Mouse (Mus musculus) cerebellum, adult 11 months (tissue): ENCODE measurements around the gene March9.
"Not testable (repeated sequence)": the region's sequence is repeated elsewhere in the genome, so short reads cannot be mapped to it uniquely, and the experiment has no call there.

Experiments
- DNase-seq: peaks from one replicate; pipeline ENCODE4 v3.0.0; 2022

March9 gene

GRCm38 (mm10) chr10:127079665-127080391, 19.8 kb upstream of the March9 start:
- peak; percentile 70 for DNase-seq

GRCm38 (mm10) chr10:127078677-127079575, 18.9 kb upstream of the March9 start:
- no peak for DNase-seq

DNA sequence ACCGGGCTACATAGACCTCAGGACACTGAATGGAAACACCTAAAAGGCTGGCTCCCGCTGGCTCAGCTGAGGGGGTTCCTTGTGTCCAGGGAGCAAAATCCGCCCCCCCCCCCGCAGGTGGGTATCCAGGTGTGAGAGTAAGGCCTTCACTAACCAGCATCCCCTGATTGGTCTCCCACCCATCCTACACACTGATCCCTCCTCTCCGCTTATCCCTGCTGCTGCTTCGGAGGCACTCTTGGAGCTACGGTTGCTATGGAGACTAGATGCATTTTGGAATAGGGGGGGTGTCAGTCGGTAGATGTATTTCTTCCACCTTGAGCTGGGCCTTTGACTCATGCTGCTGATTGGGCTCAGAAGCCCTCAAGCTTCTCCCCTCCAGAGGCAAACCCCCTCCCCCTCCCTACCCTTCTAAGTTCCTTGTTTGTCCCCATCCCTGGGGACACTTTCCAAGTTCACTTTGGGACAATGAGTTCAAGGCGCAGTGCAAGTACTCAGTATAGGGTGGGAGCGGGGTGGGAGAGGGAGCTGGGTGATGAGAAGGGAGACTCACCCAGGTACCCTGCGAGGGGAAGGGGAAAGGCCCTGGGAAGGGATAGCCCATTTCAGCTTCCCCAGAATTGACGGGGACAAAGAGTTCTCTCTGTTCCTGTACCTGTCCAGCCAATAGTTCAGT, 18.2 kb upstream of the March9 start:
- no peak for DNase-seq

- DNase-seq: no peak
Observed at GRCm38 (mm10) chr10:127077515-127077914, 17.5 kb upstream of the March9 start.

- no peak for DNase-seq
Observed at GRCm38 (mm10) chr10:127076082-127076481, 16.1 kb upstream of the March9 start.

- DNase-seq: no peak
Observed at GRCm38 (mm10) chr10:127075651-127076050, 15.7 kb upstream of the March9 start.

DNA sequence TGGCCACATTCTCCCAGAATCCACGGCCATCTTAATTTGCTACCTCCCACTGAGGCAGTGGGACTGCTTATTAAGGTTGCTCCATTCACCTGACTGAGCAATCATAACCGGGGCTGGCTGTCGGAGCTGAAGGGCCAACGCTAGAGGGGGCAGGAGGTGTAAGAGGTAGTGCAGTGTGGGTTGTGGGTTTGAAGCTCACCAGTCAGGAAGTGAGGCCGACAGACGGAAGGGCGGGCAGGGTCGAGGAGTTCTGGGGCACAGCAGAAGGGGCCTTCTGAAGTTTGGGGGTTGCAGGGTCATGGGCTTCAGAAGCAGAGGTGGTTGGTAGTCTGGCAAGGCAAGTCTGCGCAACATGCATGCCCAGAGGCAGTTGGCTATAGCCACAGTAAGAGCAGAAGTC, 15.1 kb upstream of the March9 start, which contains the start of gene Agap2:
Gene Agap2 (plus strand): TSS at position 205 of the 400 bp plus-strand sequence.
- DNase-seq: no peak

DNA sequence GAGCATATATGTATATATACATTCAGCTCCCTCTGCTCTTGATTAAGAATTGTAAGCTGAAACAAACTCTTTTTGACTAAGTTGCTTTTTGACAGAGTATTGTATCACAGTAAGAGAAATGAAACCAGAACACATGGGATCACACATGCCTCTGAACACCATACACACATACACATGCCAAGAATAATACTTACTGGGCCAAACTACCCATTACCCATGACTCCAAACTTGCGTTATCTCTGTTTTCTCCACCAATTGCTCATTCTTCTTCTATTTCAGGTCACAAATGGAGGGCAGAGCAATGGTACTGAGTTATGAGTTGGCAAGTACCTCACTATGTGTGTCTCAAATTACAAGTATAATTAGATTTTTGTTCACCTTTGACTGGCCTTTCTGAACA, 14.0 kb upstream of the March9 start:
- DNase-seq: no peak

DNA sequence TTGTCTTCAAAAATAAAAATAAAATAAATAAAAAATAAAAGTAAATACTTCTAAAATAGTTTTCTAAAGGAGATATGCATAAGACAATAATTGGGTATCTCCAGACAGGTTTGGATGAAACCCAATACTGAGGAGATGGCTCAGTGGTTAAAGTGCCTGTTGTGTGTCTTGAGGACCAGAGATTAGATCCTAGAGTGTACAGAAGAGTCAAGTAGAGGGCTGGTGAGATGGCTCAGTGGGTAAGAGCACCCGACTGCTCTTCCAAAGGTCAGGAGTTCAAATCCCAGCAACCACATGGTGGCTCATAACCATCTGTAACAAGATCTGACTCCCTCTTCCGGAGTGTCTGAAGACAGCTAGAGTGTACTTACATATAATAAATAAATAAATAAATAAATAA, 13.0 kb upstream of the March9 start:
- DNase-seq: not testable (repeated sequence)

GRCm38 (mm10) chr10:127072270-127072669, 12.3 kb upstream of the March9 start:
- DNase-seq: not testable (repeated sequence)

DNA sequence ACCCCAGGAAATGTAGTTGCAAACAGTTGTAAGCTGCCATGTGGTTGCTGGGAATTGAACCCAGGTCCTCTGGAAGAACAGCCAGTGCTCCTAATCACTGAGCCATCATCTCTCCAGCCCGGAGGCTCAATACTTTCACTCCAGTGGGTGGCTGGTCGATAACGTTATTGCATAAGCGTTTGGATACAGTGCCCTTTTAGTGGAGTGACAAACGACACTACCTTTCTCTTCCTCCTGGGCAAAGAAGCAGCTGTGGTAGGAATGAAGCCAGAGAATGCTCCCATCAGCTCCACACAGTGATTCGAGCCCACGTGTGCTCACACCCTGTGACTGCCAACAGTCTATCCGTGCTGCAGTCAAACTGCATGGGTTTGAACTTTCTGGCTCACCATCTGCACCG, 11.2 kb upstream of the March9 start:
- no peak for DNase-seq

GRCm38 (mm10) chr10:127070190-127071121, 10.5 kb upstream of the March9 start, which contains the start of gene Tspan31:
Gene Tspan31, minus strand, starts transcription at chr10:127070264.
- DNase-seq: peak; percentile 89

DNA sequence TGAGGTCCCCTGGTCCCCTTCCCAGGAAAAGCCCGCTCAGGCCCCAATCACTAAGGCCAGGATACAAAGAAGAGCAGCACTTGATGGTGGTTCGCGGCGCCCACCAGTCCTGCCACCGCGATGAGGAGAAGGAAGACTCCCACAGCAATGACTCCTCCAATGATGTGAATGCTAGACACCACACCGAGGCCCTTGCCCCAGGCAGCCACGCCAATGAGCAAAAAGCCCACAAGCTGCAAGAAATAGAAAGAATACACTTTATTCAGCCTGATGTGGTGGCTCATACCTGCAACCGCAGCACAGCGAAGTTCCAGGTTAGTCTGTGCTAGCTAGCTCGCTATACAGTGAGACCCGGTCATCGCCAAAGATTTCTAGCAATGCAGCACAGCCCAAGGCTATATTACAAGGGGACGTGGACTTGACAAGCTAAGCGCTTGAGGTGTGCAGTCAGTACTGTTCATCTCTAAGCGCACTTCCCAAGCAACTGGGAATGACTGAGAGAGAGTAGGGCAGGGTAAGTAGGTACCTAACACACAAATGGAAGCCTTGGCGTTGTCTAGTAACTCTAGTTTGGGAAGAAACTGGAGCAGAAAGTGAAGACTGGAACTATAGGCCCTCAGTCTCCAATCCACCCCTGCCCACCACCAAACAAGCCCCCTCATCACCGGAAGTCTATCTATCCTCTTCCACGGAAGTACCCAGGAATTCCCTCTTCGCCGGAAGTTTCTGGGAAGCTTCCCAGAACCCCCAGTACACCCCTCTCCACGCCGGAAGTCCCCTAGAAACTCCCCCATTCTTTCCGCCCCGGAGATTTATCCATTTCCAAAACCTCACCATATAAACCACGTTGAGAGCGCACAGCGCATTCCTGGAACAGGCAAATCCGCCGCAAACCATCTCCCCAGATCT, 9.6 kb upstream of the March9 start:
- DNase-seq: no peak

GRCm38 (mm10) chr10:127068360-127069038, 8.5 kb upstream of the March9 start:
- no peak for DNase-seq

DNA sequence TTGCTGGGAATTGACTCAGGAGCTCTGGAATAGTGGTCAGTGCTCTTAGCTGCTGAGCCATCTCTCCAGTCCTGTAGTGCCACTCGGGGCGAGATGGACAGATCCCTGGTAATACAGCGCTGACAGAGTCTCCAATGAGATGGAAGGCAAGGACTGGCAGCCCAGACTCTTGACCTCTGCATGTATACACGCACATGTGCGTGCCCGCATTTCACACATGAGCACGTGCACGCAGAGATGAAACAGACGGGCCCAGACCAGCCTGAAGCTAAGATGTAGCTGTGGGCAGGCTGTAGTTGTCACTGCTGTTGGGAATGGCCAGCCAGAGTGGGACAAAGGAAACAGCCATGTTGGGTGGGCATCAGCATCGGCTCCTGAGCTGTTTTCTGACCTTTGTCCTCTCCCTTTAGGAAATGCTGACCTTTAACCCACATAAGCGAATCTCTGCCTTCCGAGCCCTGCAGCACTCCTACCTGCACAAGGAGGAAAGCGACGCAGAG, 6.6 kb upstream of the March9 start:
- DNase-seq: no peak

DNA sequence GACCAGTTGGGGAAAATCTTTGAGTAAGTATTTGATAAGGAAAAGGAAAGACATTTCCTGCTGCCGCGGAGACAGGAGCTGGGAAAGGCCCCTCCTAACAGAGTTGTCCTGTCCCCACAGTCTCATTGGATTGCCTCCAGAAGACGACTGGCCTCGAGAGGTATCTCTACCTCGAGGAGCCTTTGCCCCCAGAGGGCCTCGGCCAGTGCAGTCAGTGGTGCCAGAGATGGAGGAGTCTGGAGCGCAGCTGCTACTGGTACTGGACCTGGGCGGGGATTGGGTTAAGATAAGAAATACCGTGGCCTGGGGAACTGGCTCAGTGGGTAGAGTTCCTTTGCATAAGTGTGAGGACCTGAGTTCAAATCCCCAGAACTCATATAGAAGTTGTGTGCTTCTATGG, 6.0 kb upstream of the March9 start:
- no peak for DNase-seq

DNA sequence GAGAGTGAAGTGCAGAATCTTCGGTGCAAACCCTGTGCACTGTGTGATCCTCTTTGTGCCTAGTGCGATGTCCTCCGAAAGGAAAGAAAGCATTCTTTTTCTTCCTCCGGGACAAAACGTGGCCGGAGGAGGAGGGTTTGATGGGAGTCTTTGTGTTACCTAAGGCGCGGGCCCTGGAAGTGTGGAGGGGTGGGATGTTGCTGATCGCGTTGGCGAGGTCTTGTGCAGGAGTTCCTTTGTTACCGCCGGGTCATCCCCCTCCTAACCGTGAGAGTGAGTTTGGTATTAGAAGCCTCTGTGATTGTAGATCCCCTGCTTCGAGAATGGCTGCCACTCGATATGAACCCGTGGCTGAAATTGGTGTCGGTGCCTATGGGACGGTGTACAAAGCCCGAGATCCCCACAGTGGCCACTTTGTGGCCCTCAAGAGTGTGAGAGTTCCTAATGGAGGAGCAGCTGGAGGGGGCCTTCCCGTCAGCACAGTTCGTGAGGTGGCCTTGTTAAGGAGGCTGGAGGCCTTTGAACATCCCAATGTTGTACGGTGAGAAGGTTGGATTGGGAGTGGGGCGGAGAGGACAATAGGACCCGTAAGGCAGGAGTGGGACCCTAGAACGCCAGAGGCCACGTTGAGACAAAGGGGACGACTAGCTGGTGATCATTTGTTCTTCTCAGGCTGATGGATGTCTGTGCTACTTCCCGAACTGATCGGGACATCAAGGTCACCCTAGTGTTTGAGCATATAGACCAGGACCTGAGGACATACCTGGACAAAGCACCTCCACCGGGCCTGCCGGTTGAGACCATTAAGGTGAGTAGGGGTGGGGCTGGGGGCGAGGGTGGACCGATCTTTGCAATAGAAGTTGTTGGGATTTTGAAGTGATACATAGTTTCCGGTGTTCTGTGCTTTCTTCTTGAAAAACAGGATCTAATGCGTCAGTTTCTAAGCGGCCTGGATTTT, 4.2 kb upstream of the March9 start:
- no peak for DNase-seq

GRCm38 (mm10) chr10:127063239-127063872, 3.4 kb upstream of the March9 start, which contains the start of gene Cdk4:
Gene Cdk4, plus strand, starts transcription at chr10:127063534.
- DNase-seq: peak; percentile 99
